Mouse (Mus musculus) CH12.LX (cell line): ENCODE data around the gene Tcp11l2.

Source experiments
- CHD1 ChIP-seq: IDR thresholded peaks from 2 replicates; pipeline ENCODE4 v1.6.1; 2012; ENCODE audit warnings: low read depth, low read length, improper control_type of control experiment, inconsistent platforms
- CTCF ChIP-seq, 2 experiments: IDR thresholded peaks in 1 of 2; conservative IDR thresholded peaks in 1 of 2; 2 replicates each; pipeline ENCODE4 v1.5.1; 2011 to 2012; ENCODE audit warnings: low read depth in 2 of 2, low read length in 2 of 2, improper control_type of control experiment in 1 of 2, inconsistent platforms in 1 of 2, mild to moderate bottlenecking in 1 of 2, moderate library complexity in 1 of 2
- EP300 ChIP-seq: IDR thresholded peaks from 2 replicates; pipeline ENCODE4 v1.6.1; 2011; ENCODE audit warnings: low read length, improper control_type of control experiment
- MEF2A ChIP-seq: IDR thresholded peaks from 2 replicates; pipeline ENCODE4 v1.6.1; 2014; ENCODE audit warnings: low read depth, mild to moderate bottlenecking, inconsistent platforms, low read length, improper control_type of control experiment, borderline replicate concordance
- POLR2A ChIP-seq: IDR thresholded peaks from 2 replicates; pipeline ENCODE4 v1.6.1; 2011; ENCODE audit warnings: low read depth, mild to moderate bottlenecking, improper control_type of control experiment, low read length
- SIN3A ChIP-seq: IDR thresholded peaks from 2 replicates; pipeline ENCODE4 v1.6.1; 2012; ENCODE audit warnings: low read length, improper control_type of control experiment, inconsistent platforms
- TBP ChIP-seq: conservative IDR thresholded peaks from 2 replicates; pipeline ENCODE4 v1.6.1; 2011; ENCODE audit warnings: low read depth, low read length, improper control_type of control experiment
- TCF12 ChIP-seq: IDR thresholded peaks from 2 replicates; pipeline ENCODE4 v1.6.1; 2014; ENCODE audit warnings: low read depth, mild to moderate bottlenecking, inconsistent platforms, low read length, improper control_type of control experiment
- ZC3H11A ChIP-seq: IDR thresholded peaks from 2 replicates; pipeline ENCODE4 v1.6.1; 2012; ENCODE audit warnings: low read depth, mild to moderate bottlenecking, inconsistent platforms, low read length, improper control_type of control experiment

GRCm38 (mm10) chr10:84610783-84611182, 34.4 kb downstream of the Tcp11l2 start:
- TF ChIP-seq EP300 (no peak), MEF2A (no peak), CHD1 (no peak), CTCF (conservative IDR thresholded peaks at IDR 0.05 in 1 of 2, IDR thresholded peaks at IDR 0.05 in 1 of 2; ENCODE audit: low read depth in 2 of 2, low read length in 2 of 2) (no peak), POLR2A (no peak), ZC3H11A (no peak), TBP (no peak), TCF12 (no peak), SIN3A (no peak)
